Mouse (Mus musculus) spleen, postnatal 14 days (tissue): ENCODE measurements around the gene Decr2.
"Not testable (repeated sequence)": the region's sequence is repeated elsewhere in the genome, so short reads cannot be mapped to it uniquely, and the experiment has no call there.

Source experiments
- DNase-seq, 2 experiments: peaks; one replicate each; pipeline ENCODE4 v3.0.0; 2021 to 2022; ENCODE audit warnings: low spot score in 2 of 2

Decr2 gene

DNA sequence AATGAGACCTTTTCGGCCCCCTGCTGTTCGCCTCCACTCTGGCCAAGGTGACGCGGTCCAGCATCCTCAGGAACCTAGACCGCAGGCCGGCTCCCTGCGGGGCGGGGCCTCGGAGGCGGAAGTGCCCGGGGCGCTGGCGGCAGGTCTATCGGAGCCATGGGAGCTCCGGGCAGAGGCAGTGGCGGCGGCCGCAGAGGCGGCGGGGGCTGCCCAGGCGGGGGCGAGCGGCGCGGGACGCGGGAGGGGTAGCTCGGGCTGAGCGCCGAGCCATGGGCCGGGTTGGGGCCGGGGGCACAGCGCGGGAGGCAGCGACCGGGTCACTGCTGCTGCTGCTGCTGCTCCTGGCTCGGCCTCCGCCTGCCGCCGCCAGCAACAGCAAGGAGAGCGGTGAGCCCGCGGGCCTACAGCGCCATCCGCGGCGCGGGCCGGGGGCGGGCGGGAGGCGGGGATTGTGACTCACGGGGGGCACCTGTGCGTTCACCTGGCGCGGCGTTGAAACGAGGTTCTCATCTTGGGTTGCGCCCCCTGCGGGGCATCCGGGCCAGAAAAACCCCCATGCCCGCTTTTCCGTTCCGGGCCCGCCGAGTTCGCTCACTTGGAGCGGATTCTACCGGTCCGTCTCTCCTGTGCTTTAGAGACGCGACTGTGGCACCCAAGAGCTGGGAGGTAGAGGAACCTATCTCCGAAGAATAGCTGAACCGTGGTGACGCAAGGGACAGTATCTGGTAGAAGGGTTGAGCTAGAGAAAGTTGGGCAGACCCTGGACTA, 23.2 kb upstream of the Decr2 start, which contains the start of gene Tmem8:
Tmem8 (plus strand) TSS at position 119 of the 768 bp plus-strand sequence.
- peak; percentile 61 to 73 for DNase-seq

DNA sequence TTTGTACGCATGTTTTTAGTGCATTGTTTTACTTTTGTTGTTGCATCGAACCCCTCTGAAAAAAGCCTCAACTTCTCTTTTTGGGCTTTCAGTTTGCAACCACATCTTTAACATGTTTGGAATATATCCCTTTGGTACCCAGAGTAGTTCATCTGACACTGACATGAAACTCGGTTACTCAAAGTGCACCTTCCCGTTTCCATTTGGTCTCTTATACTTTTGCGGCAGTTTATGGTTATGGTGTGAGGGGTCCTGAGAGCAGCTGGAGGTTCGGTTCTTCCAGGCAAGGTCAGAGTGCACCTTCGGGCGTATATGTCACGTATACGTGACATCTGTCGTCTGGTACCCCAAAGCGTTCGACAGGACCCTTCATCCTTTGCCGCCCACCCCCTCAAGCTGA, 22.6 kb upstream of the Decr2 start:
- DNase-seq, result no peak

GRCm38 (mm10) chr17:26111722-26112121, 21.6 kb upstream of the Decr2 start:
- DNase-seq, result no peak

DNA sequence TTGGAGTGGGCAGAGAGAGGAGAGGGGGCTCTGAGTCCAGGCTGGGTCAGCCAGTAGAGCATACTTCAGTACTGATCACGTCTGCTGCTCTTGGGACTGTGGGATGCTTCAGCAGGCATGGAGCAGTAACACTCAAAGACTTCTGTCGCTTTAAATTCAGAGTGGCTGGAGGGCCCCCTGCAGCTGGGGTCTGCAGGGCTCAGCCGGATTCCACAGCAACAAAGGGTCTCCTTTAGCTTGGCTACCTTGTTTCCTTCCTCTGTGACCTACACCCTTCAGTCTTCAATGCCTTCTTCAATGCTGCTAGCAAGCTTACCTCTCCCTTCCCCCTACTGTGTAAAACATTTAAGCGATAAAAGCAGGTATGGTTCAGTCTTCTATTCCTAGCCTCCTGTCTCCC, 20.9 kb upstream of the Decr2 start:
- DNase-seq, result no peak

DNA sequence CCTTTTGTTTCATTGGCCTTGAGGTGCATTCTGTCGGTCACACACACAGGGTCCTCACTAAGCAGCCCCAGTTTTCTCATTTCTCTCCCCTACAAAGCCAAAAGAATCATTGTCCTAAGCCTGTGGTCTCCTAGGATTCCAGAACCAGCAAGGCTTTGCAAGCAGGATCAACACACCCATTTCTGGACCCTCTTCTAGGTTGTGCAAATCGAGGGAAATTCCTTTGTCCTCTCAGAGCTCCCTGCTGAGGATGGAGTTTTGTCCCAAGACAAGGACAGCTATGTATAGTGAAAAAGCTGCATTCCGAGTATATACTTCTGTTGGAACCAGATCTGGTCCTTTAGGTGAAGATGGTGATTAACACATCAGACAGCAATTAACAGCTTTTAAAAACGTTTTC, 20.0 kb upstream of the Decr2 start:
- no peak for DNase-seq

- no peak for DNase-seq
These were observed 15.5 kb upstream of the Decr2 start for GRCm38 (mm10) chr17:26105619-26106018.

GRCm38 (mm10) chr17:26101478-26101877, 11.3 kb upstream of the Decr2 start:
- no peak for DNase-seq

- no peak for DNase-seq
These were observed 10.0 kb upstream of the Decr2 start for GRCm38 (mm10) chr17:26100166-26100565.

DNA sequence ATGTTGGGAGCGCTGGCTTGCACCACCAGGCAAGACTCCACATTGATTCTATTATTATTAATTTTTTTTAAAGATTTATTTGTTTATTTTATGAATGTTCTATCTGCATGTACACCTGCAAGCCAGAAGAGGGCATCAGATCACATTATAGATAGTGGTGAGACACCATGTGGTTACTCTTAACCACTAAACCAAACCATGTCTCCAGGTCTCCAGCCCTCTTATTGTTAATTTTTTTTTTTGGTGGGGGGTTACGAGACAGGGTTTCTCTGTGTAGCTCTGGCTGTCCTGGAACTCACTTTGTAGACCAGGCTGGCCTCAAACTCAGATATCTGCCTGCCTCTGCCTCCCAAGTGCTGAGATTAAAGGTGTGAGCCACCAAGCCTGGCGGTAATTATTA, 9.2 kb upstream of the Decr2 start:
- not testable (repeated sequence) for DNase-seq

DNA sequence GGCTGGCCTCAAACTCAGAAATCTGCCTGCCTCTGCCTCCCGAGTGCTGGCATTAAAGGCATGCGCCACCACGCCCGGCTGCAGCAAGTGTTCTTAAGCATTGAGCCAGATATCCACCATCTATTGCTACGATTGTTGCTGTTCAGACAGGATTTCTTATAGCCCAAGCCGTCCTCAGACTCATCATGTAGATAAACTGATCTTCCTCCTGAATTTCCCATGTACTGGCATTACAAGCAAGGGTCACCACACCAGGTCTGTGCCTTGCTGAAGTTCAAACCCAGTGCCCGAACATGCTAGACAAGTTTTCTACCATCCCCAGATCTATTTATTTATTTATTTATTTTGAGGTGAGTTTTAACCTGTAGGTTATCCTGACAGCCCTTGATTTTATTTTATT, 8.3 kb upstream of the Decr2 start:
- no peak for DNase-seq

DNA sequence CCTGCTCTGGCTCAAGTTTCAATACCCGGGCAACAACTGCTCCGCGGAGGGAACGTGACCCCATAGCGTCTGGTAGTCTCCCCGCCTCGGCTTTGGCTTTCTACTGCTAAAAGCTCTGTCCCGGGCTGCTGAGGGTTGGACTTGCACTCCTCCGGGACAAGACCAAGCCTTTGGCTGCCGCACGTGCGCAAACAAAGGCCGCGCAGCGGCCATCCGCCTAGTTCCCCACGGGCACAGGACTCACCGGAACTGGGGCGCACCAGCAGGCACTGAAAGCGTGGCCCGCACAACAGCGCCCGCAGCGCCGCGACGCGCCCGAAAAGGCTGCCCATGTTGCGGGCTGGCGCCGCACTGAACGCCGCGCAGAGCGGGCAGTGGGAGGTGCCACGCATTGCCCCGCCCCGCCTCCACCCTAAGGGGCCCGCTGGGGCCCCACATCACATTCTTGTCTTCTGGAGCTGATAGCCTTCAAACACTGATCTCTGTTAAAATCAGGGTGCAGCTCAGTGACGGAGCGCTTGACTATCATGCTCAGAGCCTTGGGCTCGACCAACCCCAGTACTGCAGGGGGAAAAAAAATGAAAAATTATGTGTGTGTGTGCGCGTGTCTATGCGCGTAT, 5.1 kb upstream of the Decr2 start, which contains the start of gene Nme4:
Nme4 (minus strand) TSS at position 482 of the 620 bp plus-strand sequence.
- peak; percentile 29 to 47 for DNase-seq

- DNase-seq, result no peak
These were observed 4.5 kb upstream of the Decr2 start for GRCm38 (mm10) chr17:26094531-26095110.

- no peak for DNase-seq
These were observed 3.0 kb downstream of the Decr2 start for GRCm38 (mm10) chr17:26087059-26087564.

DNA sequence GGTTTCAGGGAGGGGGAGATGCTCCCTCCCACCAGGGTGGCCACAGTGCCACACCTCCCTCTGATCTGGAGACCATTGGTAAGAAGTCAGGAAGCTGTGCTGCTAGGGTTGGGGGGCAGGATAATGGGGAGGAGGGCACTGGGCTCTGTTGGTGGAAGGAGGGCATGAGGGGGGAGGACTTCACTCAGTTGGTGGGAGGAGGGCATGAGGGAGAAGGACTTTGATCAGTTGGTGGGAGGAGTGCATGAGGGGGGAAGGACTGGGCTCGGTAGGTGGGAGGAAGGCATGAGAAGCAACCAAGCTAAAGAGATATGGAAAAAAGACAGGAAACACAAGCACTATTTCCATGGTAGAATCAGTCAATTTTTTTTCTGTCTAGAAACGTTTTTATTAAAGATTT, 9.3 kb downstream of the Decr2 start:
- no peak for DNase-seq

- no peak for DNase-seq
These were observed 11.3 kb downstream of the Decr2 start for GRCm38 (mm10) chr17:26078851-26079250.

- no peak for DNase-seq
These were observed 14.9 kb downstream of the Decr2 start for GRCm38 (mm10) chr17:26075246-26075645.

GRCm38 (mm10) chr17:26070136-26070535, 20.0 kb downstream of the Decr2 start:
- no peak for DNase-seq

DNA sequence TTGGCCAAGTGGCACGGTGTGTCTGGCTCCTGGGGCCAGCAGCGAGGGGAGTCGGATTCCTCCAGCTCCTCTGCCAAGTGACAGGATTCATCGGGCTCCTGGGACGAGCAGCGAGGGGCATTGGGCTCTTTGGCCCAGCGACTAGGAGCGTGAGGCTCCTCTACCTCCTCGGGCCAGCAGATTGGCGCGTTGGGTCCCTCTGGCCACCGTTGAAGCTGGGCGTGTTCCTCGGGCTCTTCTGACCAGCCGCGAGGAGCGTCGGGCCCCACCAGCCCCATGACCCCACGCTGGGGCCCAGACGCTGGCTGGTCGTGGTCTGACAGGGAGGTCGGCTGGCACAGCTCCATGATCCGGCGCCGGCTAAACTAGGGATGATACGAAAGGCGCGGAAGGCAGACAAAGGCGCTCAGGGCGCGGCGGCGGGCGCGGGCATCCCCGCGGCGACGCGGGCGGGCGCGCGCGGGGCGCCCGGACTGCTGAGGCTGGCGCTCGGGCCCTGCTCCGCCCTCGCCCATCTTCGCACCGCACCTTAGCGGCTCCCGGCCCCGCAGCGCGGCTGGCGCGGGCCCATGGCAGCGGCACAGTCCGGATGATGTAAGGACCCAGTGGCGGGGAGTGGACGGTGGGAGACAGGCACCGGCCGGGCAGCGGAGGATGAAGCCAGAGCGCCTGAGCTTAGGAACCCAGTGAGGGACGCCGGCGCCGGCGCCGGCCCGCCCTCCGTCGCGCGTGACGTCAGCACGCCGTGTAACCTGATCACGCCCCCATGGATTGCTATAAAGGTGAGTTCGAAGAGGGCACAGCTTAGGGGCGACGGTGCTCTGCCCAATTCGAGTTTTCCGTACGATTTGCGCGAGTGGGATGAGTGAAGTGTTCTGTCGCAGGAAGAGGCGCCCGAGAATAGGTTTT, 21.1 kb downstream of the Decr2 start, which contains the start of gene Rab11fip3:
Rab11fip3 (minus strand) TSS at position 725 of the 909 bp plus-strand sequence.
- DNase-seq, result peak; percentile 32 to 54

DNA sequence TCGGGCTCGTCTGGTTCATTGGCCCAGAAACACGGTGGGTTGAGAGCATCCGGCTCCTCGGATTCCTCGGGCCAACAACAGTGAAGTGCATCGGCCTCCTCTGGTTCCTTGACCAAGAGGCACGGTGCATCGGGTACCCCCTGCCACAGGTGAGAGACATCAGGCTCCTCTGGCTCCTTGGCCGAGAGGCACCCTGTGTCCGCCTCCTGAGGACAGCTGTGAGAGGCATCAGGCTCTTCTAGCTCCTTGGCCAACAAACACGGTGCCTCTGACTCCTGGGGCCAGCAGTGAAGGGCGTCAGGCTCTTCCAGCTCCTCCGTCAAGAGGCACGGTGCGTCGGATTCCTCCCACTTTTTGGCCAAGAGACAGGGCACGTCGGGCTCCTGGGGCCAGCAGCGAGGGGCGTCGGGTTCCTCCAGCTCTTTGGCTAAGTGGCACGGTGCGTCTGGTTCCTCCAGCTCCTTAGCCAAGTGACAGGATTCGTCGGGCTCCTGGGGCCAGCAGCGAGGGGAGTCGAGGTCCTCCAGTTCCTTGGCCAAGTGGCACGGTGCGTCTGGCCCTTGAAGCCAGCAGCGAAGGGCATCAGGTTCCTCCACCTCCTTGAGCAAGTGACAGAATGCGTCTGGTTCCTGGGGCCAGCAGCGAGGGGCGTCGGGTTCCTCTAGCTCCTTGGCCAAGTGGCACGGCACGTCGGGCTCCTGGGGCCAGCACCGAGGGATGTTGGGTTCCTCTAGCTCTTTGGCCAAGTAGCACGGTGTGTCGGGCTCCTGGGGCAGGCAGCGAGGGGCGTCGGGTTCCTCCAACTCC, 21.9 kb downstream of the Decr2 start:
- peak in 1 of 2 experiments; percentile 2 for DNase-seq

- no peak for DNase-seq
These were observed 23.6 kb downstream of the Decr2 start for GRCm38 (mm10) chr17:26066488-26067020.
